Mouse (Mus musculus) ovary, postnatal 36 days (tissue): ENCODE measurements around the gene Kcnn4.
A peak's percentile ranks its signal among the peaks of the same experiment; 100 is the strongest.

Experiments used
- DNase-seq: peaks from one replicate; pipeline ENCODE4 v3.0.0; 2022; ENCODE audit warnings: low spot score, mixed read lengths

Gene Kcnn4

DNA sequence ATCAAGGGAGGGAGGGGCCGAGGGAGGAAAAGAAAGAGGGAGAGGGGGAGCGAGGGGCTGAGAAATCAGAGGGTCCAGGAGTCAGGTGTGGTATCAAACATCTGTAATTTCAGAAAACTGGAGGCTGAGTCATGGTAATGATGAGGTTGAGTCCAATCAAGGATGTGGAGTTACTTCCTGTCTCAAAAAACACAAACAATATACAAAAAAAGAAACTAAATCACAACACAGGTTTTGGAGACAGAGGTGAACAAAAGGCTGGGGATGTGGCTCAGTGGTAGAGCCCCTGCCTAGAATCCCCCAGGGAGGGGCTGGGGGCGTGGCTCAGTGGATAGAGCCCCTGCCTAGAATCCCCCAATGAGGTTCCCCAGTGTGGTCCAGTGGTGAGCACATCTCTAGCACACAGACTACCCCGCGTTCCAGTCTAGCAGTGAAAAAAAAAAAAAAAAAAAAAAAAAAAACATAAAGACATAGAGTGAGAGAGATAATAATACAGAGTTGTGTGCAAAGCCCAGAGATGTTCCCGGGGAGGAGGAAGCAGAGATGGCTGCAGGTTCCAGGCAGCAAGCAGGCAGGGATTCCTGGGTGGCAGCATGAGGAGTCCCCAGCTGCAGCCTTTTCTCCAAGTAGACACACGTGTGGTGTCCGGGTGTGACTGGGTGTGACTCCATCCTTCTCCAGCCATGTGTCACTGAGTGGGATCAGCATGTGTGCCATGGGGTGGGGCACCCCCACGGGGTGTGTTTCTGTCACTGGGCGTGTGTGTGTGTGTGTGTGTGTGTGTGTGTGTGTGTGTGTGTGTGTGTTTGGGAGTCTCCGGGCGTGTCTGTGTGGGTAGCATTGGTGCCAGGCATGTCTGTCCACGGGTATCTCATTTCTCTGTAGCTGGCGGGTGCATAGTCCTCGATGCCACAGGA lies 3.1 kb upstream of the Kcnn4 start:
- no peak for DNase-seq

DNA sequence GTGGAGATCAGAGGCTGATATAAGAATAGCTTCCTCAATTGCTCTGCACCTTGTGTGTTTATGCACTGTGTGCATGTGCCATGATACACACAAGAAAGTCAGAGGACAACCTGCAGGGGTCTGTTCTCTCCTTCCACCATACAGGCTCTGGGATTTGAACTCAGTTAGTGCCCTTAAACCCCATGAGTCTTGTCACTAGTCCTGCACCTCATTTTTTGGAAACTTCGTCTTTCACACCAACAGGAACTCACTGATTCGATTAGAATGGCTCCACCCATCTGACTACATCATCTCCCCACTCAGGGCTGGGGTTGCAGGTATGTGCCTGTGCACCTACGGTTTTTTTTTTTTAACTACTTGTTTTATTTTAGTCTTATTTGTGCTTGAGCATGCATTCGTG lies 1.8 kb upstream of the Kcnn4 start:
- DNase-seq = no peak

GRCm38 (mm10) chr7:24368946-24369345 lies 1.1 kb upstream of the Kcnn4 start:
- DNase-seq = no peak

GRCm38 (mm10) chr7:24371012-24371808 lies 1.1 kb downstream of the Kcnn4 start:
- DNase-seq = no peak

- DNase-seq = no peak
Measured at GRCm38 (mm10) chr7:24371809-24372145, 1.7 kb downstream of the Kcnn4 start.

DNA sequence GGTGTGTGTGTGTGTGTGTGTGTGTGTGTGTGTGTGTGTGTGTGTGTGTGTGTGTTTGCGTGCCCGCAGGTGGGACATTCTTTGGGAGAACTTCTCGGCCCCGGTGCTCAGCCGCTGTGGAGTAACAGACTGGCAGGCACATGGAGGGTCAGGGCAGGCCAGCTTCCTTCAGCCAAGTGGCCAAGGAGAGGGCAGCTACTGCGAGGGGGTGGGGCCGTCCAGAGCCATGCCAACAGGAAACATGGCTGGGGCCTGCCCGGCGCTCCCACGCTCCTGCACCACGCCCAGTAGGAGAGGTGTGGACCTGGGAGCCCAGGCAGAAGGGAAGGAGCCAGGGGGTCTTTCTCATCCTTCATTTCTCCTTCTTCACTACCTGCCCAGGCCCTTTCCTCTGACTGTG lies 2.2 kb downstream of the Kcnn4 start:
- DNase-seq = peak; percentile 49

GRCm38 (mm10) chr7:24372786-24373185 lies 2.7 kb downstream of the Kcnn4 start:
- DNase-seq = no peak

- peak; percentile 59 for DNase-seq
Measured at GRCm38 (mm10) chr7:24373538-24374379, 3.7 kb downstream of the Kcnn4 start.

DNA sequence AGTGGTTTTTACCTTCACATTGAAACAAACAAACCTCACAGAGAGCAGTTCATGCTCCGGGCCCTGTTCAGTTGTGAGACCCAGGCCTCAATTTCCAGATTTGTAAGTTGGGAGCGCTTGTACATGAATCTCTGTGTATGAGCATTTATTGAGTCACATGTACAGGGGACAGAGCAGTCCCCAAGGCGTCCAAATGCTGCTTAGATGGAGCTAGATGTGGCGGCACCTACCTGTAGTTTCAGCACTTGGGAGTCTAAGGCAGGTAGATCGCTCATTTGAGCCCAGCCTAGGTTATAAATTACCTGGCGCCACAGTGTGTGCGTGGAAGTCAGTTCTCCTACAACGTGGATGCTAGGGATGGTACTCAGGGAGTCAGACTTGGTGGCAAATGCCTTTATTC lies 6.4 kb downstream of the Kcnn4 start:
- no peak for DNase-seq

DNA sequence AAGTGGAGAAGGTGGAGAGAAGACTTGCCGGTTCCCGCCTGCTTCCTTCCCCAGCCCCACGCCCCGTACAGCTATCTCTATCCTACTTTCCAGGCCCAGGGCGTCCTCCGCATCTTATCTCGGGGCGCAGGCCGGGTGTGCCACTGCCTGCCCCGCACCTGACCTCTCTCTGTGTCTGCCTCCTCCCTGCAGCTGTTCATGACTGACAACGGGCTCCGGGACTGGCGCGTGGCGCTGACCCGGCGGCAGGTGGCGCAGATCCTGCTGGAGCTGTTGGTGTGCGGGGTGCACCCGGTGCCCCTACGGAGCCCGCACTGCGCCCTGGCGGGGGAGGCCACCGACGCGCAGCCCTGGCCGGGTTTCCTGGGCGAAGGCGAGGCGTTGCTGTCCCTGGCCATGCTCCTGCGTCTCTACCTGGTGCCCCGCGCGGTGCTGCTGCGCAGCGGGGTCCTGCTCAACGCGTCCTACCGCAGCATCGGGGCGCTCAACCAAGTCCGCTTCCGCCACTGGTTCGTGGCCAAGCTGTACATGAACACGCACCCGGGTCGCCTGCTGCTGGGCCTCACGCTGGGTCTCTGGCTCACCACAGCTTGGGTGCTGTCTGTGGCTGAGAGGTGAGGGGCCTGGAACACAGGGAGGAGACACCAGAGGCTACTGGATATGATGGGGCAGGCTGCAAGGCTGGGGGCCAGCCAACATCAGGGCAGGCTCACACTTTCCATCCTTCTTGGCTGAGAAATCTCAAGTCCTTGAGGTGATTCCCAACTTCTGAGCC lies 7.2 kb downstream of the Kcnn4 start:
- peak; percentile 53 for DNase-seq

DNA sequence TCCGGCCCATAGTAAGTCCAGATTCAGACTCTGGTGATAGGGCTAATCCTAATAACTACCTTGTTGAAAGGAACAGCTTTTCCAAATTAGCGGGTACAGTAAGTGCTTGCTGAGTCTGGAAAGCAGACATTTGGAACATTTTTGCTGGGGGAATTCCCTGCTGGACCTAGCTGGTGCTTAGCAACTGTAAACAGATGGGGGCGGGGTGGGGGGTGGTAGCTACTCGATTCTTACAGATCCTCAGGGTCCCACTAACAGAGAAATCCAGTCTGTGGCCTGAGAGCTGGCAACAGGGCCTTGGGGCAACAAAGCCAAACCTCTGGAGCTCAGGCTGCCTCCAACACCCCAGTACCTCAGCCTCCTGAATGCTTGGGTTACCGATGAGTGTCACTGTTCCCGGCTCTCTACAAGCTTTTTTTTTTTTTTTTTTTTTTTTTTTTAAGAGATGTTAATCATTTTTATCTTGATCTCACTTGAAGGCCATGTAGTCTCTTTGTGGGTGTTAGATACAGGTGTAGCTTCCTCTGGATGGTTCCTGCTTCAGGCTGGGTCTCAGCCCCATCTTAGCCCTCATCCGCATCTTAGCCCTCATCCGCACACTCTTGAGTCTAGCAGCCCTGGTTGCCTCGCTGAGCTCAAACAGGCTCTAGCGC lies 8.1 kb downstream of the Kcnn4 start:
- DNase-seq = no peak

DNA sequence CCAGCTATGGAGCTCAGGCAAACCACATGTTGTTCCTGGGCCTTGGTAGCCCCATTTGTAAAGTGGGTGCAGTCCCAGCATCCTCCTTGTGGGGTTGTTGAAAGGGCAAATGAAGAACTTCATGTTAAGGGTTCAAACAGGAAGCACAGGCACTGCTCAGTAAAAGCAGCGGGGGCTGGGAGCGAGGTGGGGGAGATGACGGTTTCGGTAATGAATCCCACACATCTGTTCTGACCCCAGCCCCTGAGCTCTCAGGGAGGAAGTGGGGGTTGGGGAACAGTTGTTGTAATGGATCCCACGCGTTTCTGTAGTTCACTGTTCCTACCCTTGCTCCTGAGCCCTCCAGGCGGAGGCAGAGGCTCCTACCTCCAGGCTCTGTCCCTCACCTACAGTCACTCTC lies 9.9 kb downstream of the Kcnn4 start:
- DNase-seq = no peak

DNA sequence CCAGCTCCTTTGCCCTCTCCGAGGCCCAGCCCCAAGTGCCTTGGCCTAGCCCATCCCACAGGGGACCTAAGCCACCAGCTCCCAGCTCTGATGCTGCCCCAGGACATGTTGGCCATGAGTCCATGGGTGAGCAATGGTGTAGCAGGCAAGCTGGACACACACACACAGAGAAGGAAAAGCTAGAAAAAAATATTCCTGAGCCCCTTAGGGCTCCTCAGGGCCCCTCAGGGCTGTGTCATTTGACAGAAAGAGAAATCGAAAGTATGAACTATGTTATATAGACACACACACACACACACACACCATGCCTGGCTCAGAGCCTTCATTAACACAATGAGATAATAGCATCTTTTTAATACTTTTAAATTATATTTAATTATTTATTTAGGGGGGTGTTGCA lies 10.3 kb downstream of the Kcnn4 start:
- DNase-seq = no peak

- DNase-seq = no peak
Measured at GRCm38 (mm10) chr7:24382730-24383372, 12.8 kb downstream of the Kcnn4 start.

DNA sequence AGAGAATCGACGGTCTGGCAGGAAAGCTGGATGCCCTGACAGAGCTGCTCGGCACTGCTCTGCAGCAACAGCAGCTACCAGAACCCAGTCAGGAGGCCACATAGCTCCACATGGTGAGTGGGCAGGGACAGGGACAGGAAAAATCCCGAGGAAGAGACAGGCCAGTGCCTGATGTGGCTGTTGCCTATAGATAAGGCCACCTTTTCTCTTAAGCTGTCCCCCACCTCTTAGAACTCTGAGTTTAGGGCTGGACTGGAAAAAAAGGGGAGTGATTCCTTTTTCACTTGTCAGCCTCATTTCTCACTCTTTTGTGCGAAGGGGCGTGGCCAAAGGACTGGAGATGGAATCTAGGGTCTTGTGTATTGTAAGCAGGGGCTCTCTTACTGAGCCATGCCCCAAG lies 14.0 kb downstream of the Kcnn4 start:
- no peak for DNase-seq

DNA sequence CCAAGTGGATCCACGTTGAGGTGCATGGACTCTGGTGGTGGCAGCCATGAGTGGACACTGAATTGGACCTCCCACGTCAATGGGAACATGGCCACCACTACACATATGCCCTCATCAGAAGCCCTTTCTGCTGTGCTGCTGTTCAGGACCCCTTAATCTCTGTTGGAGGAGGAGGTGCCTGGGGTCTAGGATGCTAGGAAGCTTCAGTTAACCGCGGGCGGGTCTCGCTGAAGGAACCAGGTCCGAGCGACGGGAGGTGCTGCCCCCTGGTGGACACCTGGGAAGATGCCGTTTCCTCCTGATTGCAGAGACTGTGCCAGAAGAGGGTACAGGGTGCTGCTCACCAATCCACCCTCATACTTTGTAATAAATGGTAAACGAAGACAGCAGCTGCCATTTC lies 14.8 kb downstream of the Kcnn4 start:
- DNase-seq = peak; percentile 65

DNA sequence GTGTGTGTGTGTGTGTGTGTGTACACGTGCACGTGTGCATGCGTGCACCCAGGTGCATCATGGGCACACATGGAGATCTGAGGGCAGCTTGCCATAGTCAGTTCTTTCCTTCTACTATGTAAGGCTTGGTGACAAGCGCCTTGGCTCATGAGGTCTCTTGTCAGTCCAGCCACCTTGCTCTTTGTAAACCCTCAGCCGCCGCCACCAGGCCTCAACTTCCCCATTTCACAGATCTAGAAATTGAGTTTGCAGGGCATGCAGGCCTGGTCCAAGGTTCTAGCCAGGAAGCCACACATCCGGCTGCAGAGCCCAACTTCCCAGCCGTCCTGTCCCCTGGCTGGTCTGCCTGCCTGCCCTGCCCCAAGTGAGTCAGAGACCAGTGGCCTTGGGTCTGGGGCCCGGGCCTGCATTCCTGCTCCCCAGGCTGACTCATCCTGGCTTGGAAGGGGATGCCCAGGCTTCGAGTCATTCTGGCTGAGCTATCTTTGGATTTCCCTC lies 17.0 kb downstream of the Kcnn4 start:
- DNase-seq = peak; percentile 43

GRCm38 (mm10) chr7:24389516-24390187 lies 19.6 kb downstream of the Kcnn4 start:
- no peak for DNase-seq

DNA sequence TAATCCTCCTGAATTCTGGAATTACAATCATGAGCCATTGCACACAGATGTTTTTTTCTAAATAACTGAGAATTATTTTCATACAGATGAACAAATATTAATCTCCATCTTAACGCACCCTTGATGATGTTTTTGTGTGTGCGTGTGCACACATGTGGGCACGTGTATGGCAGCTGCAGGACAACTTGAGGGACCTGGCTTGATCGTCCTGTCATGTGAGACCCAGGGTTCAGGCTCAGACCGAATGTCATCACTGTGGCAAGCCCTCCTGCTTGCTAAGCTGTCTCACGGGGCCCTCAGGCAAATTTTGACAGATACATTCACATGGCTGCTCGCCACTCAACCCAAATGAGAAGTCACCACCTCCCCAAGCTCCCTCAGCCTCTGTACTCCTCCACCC lies 20.4 kb downstream of the Kcnn4 start:
- DNase-seq = no peak

- no peak for DNase-seq
Measured at GRCm38 (mm10) chr7:24391077-24391476, 21.0 kb downstream of the Kcnn4 start.
